In the genomic region with DNA sequence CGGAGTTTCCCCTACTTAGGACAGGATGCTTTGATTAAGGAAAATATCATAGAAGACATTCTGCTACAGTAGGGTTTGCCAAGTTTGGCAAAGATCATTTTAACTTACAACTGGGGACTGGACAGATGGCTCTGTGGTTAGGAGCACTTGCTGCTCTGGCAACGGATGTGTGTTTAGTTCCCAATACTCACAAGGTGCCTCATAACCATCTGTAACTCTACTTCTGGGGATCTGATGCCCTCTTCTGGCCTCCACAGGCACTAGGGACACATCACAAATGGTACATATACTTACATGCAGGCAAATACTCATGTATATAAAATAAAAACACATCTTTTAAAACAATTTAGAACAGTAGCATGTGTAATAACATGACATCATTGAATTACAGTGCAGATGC, we compare ENCODE assay signal across 9 mouse cellular contexts. TPM values are rescaled to one million over a fixed set of nuclear protein-coding genes. Genes with fewer than 3 reads are reported as not detected.
DNase-seq lines count a peak whose midpoint lies in the region; ATAC-seq and TF ChIP-seq lines count a peak whose summit lies in the region.
"Had no signal": no experiment of that assay in that cellular context is flagged by ENCODE, and none has a peak within 500 bp of the region (broad histone marks: within the 10 kb centered on the region; RNA-seq: fewer than 3 reads in every experiment).

No protein-coding gene starts in this region.

- H3K27ac ChIP-seq in left cerebral cortex, adult 2 months, result no peak overlapping the region
- H3K27ac ChIP-seq: midbrain, embryonic 12.5 days had no signal

- peak; percentile 60 for TF ChIP-seq CTCF in left cerebral cortex, adult 2 months (IDR thresholded peaks at IDR 0.05)

- intact Hi-C loops in left cerebral cortex, adult 2 months (cut with DNase I), result loop anchor here (1.0 kb wide), 1 partner anchor 103 kb away; no protein-coding TSS in a partner anchor

- ATAC-seq in CD4-positive, CD25-positive, alpha-beta regulatory T cell, adult 4 months, result no peak
- ATAC-seq in megakaryocyte, adult 5-6 weeks (ENCODE audit: poor library complexity, severe bottlenecking), result peak; percentile 68

- peak; percentile 31 for DNase-seq in CD4-positive, CD25-positive, alpha-beta regulatory T cell, adult 2 months (ENCODE audit: low read depth, low spot score)
- no peak for DNase-seq in left cerebral cortex, adult 2 months (ENCODE audit: extremely low spot score in 1 of 2, low spot score in 2 of 2)
- DNase-seq in left cerebral cortex, adult 11 months (ENCODE audit: low spot score), result no peak
- DNase-seq in cerebellum, adult 18-20 months, result peak; percentile 60 to 61
- peak; percentile 6 for DNase-seq in hindlimb bud, embryonic 11.5 days (ENCODE audit: extremely low spot score, low read depth, low spot score)
- DNase-seq in spleen, postnatal 36 days (ENCODE audit: low spot score in 2 of 2), result no peak

- no peak overlapping the region for H3K4me3 ChIP-seq in left cerebral cortex, adult 2 months
- H3K4me3 ChIP-seq: midbrain, embryonic 12.5 days had no signal

RNA-seq across cellular contexts. Expression of a gene that starts 3.9 kb away (rescaled TPM):
- not detected for polyA plus RNA-seq in CD4-positive, CD25-positive, alpha-beta regulatory T cell, adult 4 months (2017; shearing (Covaris generic))
- not detected for total RNA-seq in left cerebral cortex, adult 2 months (2021)
- not detected in 2 replicates for total RNA-seq in megakaryocyte, adult 5-6 weeks (2015)
- total RNA-seq in megakaryocyte, adult 5-6 weeks (2017), result not detected in 2 replicates
- polyA plus RNA-seq: midbrain, embryonic 12.5 days had no signal

RNA-seq across cellular contexts. Expression of a gene that starts 36.0 kb away (rescaled TPM):
- under 1 TPM in 1 of 2 experiments, not detected in 1; 0.14 TPM for polyA plus RNA-seq in CD4-positive, CD25-positive, alpha-beta regulatory T cell, adult 4 months (2017; shearing (Covaris generic))
- total RNA-seq in left cerebral cortex, adult 2 months (2021), result 10 to 100 TPM; 54.3 to 58.6 TPM
- total RNA-seq in megakaryocyte, adult 5-6 weeks (2015), result 9.1 and 14.3 TPM in 2 replicates
- 1.3 and 2.8 TPM in 2 replicates for total RNA-seq in megakaryocyte, adult 5-6 weeks (2017)

RNA-seq across cellular contexts. Expression of a gene that starts 53.0 kb away (rescaled TPM):
- 1 to 10 TPM; 3.4 to 7.6 TPM for polyA plus RNA-seq in CD4-positive, CD25-positive, alpha-beta regulatory T cell, adult 4 months (2017; shearing (Covaris generic))
- 10 to 100 TPM; 19.4 to 20.8 TPM for total RNA-seq in left cerebral cortex, adult 2 months (2021)
- total RNA-seq in megakaryocyte, adult 5-6 weeks (2015), result 6.3 and 6.8 TPM in 2 replicates
- total RNA-seq in megakaryocyte, adult 5-6 weeks (2017), result 4.6 and 13.3 TPM in 2 replicates

RNA-seq across cellular contexts. Expression of a gene that starts 59.6 kb away (rescaled TPM):
- 1 to 10 TPM in 1 of 2 experiments, not detected in 1; 1.1 TPM for polyA plus RNA-seq in CD4-positive, CD25-positive, alpha-beta regulatory T cell, adult 4 months (2017; shearing (Covaris generic))
- 10 to 100 TPM; 18.6 to 21.2 TPM for total RNA-seq in left cerebral cortex, adult 2 months (2021)
- 9.8 and 11.9 TPM in 2 replicates for total RNA-seq in megakaryocyte, adult 5-6 weeks (2015)
- total RNA-seq in megakaryocyte, adult 5-6 weeks (2017), result 0.22 and 1.8 TPM in 2 replicates

Comparison
In these comparisons a context has a peak if more than half of its experiments do, and no peak if none do; other contexts are left out.
1. DNase-seq: peak in CD4-positive, CD25-positive, alpha-beta regulatory T cell, adult 2 months (single experiment), cerebellum, adult 18-20 months (2 of 2) and hindlimb bud, embryonic 11.5 days (single experiment); none in left cerebral cortex, adult 2 months (0 of 2), left cerebral cortex, adult 11 months (single experiment) and spleen, postnatal 36 days (0 of 2).